Mouse (Mus musculus) urinary bladder, postnatal 36 days (tissue): ENCODE measurements around the gene H2afz.
"Not testable (repeated sequence)": the region's sequence is repeated elsewhere in the genome, so short reads cannot be mapped to it uniquely, and the experiment has no call there.

Experiments
- DNase-seq, 2 experiments: peaks; one replicate each; pipeline ENCODE4 v3.0.0; 2022; ENCODE audit warnings: low spot score in 2 of 2, mixed read lengths in 1 of 2

The H2afz gene

DNA sequence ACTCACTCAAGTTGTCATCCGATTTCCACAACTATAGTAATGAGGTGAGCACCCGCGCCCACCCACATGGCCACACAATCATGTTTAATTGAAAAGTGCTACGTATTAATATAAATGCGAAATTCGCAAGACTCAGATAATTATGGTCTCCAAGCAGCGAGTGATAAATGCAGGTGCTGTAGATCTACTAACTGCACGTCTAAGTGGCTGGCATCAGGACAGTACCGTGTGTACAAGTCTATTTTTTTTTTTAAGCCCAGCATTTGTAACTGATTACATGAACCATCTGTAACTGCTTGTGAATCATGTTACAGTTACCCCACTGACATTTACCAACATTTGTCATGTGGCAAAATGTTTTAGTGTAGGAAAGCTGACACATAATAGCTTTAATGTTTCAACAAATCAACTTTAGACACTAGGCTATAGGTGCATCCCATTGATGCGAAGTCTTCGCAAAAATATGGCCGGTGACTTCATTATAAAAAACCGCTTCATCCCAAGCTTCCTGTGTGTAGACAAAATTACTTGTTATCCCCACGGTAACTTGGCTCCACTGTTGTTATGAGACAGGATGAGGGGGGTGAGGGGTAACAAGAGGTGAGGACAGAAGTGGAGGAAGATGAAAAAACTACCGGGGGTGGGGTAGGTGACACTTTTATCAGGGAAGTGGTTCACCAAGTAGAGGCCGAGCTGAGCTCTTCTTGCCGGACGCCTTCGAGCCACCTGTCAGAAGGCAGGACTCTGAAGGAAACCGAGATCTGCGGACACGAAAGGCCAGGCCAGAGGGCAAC lies 760 bp upstream of the H2afz start:
- DNase-seq: no peak

DNA sequence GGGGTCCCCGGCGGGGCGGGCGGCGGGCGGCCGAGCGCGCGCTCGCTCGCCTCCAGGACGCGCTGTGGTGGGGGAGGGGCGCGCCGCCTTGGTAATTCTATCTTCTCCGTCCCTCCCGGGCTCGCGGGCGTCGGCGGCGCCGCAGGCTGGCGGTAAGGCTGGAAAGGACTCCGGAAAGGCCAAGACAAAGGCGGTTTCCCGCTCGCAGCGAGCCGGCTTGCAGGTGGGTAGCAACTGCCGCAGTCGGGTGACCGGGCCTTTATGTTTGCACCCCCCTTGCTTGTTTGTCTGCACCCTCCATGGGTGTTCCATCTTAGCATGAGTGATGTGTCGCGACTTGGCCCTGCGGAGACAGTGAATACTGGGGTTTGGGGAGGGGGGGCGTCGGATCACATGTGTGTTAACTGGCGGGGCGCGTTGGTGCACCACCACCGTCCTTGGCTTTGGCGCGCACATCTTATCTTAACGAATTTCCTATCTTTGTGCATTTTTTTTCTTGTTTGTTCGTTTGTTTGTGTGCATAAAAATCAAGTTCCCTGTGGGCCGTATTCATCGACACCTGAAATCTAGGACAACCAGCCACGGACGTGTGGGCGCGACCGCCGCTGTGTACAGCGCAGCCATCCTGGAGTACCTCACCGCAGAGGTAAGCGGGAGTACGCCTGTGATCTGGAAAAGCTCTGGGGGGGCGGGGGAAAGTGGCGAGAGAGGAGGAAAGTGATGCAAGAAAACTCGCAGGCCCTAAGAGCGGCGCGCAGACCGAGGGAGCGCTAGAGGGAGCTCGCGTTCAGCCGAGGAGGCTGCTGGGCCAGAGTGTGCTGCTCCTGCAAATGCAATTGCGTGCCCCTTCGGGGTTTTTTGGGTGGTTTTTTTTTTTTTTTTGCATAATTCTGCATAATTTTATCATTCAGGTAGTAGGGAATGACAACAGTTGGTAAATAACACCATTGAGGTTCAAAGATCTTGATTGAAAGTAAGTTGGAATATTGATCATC lies 998 bp downstream of the H2afz start:
- DNase-seq: peak; percentile 79 to 84

DNA sequence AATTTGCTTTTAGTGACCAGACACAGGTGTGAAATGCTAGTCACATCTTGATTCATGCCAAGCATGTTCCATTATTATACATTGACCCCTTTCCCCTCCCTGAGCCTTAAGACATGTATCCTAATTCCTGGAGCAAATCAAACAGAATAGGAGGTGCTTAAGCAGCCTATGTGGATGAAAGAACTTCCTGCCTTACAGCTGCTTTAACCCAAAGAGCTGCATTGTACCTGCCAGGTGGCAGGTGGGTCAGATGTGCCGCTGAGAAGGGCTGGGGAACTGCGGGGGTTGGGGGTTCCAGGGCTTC lies 2.8 kb downstream of the H2afz start:
- DNase-seq: no peak

DNA sequence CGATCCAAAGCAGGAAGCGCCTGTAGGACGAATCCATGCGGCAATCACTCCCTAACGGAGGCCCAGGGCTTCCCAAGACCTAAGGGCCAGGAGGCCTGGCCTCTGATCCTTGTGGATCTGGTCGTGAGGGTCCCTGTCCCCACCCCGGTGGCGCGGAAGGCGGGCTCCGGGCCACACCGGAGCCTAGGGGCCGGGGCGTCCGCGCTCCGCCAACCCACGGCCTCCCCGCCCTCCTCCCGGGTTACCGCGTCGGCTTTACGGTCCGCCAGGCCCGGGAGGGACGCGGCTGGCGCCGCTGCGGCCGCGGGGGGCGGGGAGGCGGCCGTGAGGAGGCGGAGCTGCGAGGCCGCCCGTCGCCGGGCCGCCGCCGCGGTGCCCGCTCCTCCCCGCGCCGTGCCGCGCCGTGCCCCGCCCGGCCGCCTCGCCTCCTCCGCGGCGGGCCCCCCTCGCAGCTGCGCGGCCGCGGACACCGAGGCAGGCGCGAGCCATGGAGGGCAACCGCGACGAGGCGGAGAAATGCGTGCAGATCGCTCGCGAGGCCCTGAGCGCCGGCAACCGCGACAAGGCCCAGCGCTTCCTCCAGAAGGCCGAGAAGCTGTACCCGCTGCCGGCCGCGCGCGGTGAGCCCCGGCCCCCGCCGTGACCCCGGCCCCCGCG lies 3.3 kb downstream of the H2afz start, which contains the start of gene Dnajb14:
Dnajb14 (plus strand) TSS at position 239 of the 657 bp plus-strand sequence.
- peak; percentile 50 to 63 for DNase-seq

DNA sequence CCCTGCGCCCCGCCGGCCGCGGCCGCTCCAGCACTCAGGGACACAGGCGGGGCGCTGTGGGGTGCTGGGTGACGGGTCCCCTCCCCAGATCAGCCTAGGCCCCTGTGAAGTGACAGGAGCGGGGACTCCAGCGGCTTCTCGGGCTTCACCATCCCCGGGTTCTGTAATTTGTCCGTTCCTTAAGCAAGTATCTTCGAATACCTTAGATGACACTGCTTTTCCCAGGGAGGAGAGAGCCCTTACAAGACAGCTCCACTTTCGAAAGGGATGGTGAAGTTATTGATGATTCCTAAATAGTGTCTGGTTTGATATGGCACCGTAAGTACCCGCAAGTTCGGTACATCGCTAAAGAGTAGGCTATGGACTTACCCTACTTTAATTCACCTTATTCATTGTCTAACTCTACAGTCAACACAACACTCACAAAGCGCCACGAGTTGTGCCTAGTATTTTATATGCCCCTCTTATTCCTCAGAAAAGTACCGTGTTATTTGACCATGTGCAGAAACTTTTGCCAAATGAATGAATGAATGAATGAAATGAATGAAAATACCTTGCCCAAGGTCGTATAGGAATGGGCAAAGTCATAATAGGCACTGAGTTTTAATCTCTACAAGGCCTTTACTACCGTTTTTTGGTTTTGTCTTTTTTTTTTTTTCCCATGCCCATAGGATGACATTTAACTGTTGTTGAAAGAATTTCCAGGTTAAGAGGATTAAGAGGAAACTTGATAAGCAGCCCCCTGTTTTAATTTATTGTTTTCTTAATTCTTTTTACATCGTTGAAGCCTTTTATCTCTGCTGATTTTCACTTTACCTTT lies 4.0 kb downstream of the H2afz start:
- no peak for DNase-seq

DNA sequence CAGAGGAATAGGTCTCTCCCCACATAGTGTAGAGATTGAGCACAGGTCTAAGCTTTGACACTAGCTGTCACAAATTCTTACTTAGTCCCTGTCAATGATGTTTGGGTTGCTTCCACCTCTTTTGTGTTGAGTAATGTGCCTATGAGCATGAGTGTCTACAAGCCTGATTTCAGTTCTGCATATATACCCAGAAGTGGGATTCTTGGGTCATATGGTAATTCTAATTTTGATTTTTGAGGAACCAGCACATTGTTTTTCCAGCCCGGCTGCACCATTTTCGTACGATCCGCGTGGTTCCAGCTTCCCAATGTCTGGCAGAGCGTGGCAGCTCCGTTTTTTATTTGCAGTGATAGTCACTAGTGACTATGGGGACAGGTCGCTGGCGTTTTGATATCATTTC lies 5.1 kb downstream of the H2afz start:
- DNase-seq: no peak

DNA sequence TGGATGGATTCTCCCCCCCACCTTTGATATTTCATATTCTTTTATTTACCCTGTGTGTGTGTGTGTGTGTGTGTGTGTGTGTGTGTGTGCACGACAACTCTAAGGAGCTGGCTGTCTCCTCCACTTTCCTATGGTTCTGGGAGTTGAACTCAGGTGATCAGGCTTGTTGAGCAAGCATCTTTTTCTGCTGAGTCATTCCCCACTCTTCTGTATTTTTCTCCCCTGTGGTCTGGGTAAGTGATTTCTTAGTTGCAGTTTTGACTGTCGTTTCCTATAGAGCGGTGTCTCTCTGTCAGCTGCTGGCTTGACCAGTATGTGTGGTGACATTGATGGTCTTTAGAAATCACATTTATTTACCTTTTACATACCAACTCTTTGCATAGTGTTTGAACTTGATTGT lies 15.0 kb downstream of the H2afz start:
- DNase-seq: no peak

DNA sequence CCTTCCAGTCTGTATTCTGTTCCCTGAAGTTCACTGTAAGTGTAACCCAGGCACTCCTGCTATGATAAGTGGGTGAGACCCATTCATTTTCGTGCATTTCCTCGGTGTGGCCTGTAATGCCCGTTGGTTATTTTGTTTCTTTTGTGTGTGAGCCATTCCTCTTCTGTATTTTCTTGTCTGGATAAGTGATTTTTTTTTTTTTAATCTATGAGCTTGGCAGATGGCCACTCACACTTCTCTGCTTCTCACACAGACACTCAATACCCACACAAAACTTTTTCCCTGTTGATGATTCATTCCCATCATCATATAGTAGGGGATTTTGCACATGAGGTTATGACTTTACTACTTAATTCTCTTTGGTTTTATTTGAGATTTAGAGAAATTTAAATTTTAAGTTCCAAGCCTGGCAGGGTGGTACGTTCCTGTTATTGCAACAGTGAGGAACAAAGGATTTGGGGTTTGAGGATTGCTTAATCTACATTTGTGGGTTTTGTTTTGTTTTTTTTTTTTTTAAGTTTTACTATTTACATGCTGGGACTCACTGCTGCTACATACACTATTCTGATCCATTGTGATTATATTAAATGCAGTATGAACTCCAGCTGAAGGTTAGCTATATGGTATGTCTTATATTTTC lies 15.9 kb downstream of the H2afz start:
- DNase-seq: no peak

DNA sequence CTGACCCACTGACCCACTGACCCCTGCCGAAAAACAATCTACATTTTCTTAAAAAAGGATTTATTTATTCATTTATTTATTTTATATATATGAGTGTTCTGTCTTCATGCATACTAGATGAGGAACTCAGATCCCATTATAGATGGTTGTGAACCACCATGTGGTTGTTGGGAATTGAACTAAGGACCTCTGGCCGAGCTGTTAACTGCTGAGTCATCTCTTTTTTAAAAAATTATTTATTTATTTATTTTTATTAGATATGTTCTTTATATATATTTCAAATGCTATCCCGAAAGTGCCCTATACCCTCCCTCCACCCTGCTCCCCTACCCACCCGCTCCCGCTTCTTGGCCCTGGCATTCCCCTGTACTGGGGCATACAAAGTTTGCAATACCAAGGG lies 16.8 kb downstream of the H2afz start:
- no peak for DNase-seq

DNA sequence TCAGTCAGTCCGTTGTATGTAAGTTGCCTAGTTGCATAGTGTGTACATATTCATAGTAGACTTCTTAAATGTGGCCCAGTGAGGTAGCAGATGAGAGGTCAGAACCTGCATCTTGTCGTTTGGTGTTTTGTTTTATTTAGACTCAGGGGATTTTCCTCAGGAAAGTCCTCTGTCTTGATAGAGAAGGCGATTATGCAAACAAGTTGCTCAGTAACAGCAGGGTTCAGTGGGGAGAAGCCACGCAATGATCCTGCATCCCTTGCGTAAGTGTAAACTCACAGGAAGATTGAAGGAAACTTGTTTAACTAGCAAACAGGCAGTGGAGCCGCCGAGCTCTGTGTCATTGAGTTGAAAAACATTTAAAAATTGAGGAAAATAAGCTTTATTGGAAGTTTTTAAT lies 23.7 kb downstream of the H2afz start:
- DNase-seq: no peak

DNA sequence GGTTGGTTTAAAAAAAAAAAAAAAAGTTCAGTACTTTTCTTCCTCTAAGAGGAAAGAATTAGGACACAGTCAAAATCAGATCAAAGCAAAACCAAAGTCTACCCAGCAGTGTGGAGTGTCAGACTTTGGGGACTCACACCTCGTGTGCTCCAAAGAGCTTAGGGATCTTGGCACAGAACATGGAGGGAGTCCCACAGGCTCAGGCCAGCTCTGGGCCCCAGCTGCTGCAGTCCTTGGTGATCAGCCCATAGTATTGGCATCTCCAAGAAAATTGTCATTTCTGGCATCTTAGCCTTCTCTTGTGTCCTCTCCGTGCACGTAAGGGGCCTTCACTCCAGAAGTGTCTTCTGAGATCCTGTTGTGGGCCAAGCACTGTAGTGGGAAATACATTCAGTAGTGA lies 26.8 kb downstream of the H2afz start:
- no peak for DNase-seq

DNA sequence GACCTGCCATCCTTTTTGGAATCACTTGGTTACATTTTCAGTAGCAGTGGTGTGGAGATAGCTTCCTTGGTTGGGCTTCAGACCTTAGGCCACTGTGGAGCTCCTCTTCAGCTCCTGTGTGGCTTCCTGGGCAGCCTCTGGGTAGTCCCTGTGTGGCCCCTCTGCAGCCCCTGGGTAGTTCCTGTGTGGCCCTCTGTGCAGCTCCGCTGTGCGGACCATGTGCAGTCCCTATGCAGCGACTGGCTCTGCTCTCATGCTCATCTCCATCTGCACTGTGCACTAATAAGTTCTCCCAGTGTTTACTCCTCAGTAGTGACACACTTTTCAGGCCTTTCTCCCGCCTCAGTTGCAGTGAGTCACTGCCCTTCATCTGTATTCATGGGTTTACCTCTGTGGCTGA lies 27.8 kb downstream of the H2afz start:
- DNase-seq: no peak

DNA sequence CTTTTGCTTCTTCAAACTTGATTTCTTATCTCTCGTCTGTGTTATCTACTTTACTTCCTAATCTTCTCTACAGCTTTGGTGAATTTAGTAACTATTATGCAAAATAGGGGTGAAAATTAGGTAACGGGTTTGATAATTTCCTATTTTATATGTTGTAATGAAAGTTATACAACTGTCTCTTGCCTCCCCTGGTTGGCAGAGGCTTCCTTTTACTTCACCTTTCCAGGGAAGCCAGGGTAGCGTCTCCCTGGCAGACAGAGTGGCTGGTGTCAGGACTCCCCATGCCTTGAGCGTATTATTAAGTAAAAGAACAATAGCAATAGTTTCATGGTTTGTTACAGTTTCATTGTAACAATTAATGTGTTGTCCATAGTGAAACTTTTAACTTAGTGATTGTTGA lies 29.5 kb downstream of the H2afz start:
- DNase-seq: no peak

DNA sequence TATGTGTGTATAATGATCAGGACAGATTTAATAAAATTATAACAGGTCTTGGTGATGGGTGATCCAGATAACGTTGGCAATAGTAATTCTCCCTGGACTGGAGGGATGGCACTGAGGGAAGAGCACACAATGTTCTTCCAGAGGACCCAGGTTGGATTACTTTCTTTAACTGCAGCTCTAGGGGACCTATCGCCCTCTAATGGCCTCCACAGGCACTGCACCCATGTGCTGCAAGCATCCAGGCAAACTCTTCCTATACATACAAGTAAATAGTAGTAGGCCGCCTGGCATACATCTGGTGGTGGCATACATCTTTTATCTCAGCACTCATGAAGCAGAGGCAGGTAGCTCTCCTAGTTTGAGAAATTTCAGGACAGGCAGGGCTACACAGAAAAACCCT lies 30.9 kb downstream of the H2afz start:
- no peak for DNase-seq

DNA sequence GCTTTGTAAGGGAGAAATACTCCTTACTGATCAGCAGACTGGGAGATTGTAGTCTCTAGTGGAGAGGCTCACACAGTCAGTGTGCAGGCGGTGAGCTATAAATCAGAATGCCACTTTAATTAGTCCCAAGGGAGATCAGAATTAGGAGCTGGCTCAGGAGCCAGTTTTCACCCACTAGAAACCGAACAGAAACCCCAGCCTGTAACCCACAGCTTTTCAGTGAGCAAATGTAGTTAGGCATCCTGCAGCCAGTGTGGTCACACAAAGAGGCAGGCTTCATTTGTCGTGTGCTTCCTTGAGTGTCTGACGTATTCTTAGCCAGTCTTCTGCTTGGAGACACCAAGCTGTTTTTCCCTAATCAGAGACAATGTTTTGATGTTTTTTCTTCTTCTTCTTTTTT lies 32.1 kb downstream of the H2afz start:
- no peak for DNase-seq

DNA sequence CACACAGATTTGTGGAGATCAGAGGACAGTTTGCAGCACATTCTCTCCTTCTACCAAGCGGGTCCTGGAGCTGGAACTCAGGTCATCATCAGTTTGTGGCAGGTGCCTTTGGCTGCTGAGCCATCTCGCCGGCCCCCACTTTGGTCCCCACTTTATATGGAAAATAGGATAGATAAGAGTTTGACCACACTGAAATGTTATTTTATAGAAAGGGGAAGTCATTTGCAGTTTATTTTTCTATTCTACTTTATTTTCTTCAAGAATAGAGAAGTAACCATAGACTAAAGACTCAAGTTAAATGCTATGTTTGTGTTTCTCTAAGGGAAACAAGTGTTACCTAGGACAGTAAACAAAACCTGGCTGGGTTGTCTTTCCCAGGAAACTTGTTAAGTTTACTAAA lies 32.6 kb downstream of the H2afz start:
- no peak for DNase-seq

DNA sequence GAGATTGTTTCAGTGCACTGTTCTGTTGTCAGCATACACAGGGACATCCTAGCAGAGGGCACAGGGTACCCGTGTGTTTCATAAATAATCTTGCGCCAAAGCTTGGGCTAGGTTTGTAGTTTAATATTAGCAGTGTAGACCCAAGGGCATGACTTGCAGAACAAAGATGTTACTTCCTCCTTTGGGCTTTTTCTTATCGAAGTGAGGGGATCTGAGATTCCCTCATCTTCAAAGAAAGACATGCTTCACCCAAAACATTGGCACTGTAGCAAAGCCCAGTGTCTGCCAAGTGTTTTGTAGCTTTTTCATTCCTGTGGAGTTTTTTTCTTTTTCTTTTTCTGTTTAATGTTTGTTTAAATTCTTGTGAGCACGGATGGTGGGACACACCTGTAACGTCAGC lies 33.4 kb downstream of the H2afz start:
- no peak for DNase-seq

DNA sequence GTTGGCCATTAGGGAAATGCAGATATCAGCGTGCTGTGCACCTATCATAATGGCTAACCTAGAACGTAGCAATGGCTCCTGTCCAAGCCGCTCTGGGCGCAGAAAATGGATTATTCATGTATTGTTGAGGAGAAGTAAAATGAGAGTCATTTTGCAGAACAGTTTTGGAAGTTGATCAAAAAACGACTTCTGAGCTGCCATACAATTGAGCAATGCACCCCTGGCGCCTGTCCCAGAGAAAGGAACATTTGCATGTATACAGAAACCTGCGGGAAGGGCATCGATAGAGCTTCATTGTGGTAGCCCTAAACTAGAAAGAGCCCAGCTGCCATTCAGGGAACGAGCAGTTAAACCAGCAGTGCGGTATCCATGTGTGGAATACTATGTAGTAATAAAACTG lies 35.9 kb downstream of the H2afz start:
- DNase-seq: peak in 1 of 2 experiments; percentile 36

DNA sequence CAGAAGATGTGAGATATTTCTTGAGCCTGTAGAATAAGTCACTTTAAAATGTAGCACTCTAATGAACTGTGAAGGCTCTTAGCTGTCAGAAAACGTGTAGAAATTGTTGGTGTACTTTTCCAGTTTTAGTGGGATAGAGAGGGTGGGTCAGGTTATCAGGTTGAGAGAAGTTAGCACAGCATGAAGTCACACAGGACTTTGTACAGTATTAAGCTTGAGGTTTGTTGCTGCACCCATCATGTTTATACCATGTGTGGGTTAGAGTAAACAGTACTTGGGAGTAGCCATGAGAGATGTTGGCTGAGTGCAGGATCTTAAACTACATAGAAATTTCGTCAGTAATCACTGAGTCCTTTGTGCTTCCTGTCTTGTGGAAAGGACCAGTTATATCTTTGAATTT lies 48.8 kb downstream of the H2afz start:
- no peak for DNase-seq

DNA sequence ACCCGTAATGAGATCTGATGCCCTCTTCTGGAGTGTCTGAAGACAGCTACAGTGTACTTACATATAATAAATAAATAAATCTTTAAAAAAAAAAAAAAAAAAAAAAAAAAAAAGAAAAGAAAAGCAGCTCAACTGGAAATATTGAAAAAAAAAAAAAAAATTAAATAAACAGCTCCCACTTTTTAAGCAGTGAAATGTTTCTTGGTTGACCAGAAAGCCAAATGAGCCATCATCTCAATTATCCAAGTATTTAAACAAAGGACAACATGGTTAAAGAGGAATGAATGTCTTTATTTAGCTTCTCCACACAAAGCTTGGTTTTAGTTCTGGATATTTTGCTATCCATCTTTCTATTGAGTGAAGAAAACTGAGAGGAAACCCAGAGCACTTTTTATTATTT lies 50.3 kb downstream of the H2afz start:
- not testable (repeated sequence) for DNase-seq
